ENCODE assay signal across 10 mouse cellular contexts in genomic region chr4:62944326-62944879, GRCm38 (mm10). TPM values are rescaled to one million over a fixed set of nuclear protein-coding genes. Genes with fewer than 3 reads are reported as not detected.
DNase-seq lines count a peak whose midpoint lies in the region; ATAC-seq and TF ChIP-seq lines count a peak whose summit lies in the region.
"Had no signal": no experiment of that assay in that cellular context is flagged by ENCODE, and none has a peak within 500 bp of the region (broad histone marks: within the 10 kb centered on the region; RNA-seq: fewer than 3 reads in every experiment).

No protein-coding gene starts in this region.

- H3K27me3 ChIP-seq in testis, adult 2 months (ENCODE audit: control insufficient read depth, insufficient read depth, low read length): no peaks in the 10 kb centered on the region
- no peaks in the 10 kb centered on the region for H3K27me3 ChIP-seq in kidney, embryonic 16.5 days (ENCODE audit: insufficient read depth, low read length)
- H3K27me3 ChIP-seq in stomach, postnatal 0 days (ENCODE audit: control insufficient read depth, insufficient read depth, low read length): no peaks in the 10 kb centered on the region
- H3K27me3 ChIP-seq: heart, embryonic 13.5 days; neural tube, embryonic 13.5 days had no signal

- 62% methylated on average over 4 of the region's 4 CpGs for WGBS in kidney, embryonic 16.5 days
- WGBS in stomach, postnatal 0 days: 58% methylated on average over 4 of the region's 4 CpGs

- no peak overlapping the region for H3K27ac ChIP-seq in testis, adult 2 months (ENCODE audit: control insufficient read depth, insufficient read depth, low read depth, low read length)
- H3K27ac ChIP-seq in kidney, embryonic 16.5 days (ENCODE audit: low read length): no peak overlapping the region
- no peak overlapping the region for H3K27ac ChIP-seq in stomach, postnatal 0 days (replicated peaks)
- H3K27ac ChIP-seq: heart, embryonic 13.5 days; neural tube, embryonic 13.5 days had no signal

- no peak overlapping the region for H3K9ac ChIP-seq in kidney, embryonic 16.5 days (replicated peaks; ENCODE audit: low read length)
- H3K9ac ChIP-seq in stomach, postnatal 0 days (ENCODE audit: low read length): no peak overlapping the region
- H3K9ac ChIP-seq: heart, embryonic 13.5 days; neural tube, embryonic 13.5 days had no signal

- peak; percentile 40; the same call in 1 of the 2 replicates for TF ChIP-seq CTCF in testis, adult 2 months (IDR thresholded peaks at IDR 0.05; ENCODE audit: control insufficient read depth, insufficient read depth, insufficient replicate concordance, low read depth, low read length)
- TF ChIP-seq CTCF in stomach, postnatal 0 days (IDR thresholded peaks at IDR 0.05; ENCODE audit: low read depth): peak; percentile 78

- H3K4me3 ChIP-seq in testis, adult 2 months (ENCODE audit: control insufficient read depth, low read depth, low read length): no peak overlapping the region
- H3K4me3 ChIP-seq in kidney, embryonic 16.5 days (ENCODE audit: low read length): no peak overlapping the region
- no peak overlapping the region for H3K4me3 ChIP-seq in stomach, postnatal 0 days (ENCODE audit: low read depth, low read length)
- H3K4me3 ChIP-seq: heart, embryonic 13.5 days; neural tube, embryonic 13.5 days had no signal

- no peaks in the 10 kb centered on the region for H3K36me3 ChIP-seq in testis, adult 2 months (ENCODE audit: control insufficient read depth, insufficient read depth, low read length)
- no peaks in the 10 kb centered on the region for H3K36me3 ChIP-seq in kidney, embryonic 16.5 days (ENCODE audit: insufficient read depth, low read length)
- H3K36me3 ChIP-seq in stomach, postnatal 0 days (ENCODE audit: control insufficient read depth, insufficient read depth, low read length): no peaks in the 10 kb centered on the region
- H3K36me3 ChIP-seq: heart, embryonic 13.5 days; neural tube, embryonic 13.5 days had no signal

- no peak for TF ChIP-seq POLR2A in testis, adult 2 months (IDR thresholded peaks at IDR 0.05; ENCODE audit: control insufficient read depth, low read depth, low read length)

- TF ChIP-seq EP300 in stomach, postnatal 0 days (optimal IDR thresholded peaks at IDR 0.05): no peak

- H3K4me2 ChIP-seq in kidney, embryonic 16.5 days (replicated peaks; ENCODE audit: low read depth, low read length): no peak overlapping the region
- H3K4me2 ChIP-seq in stomach, postnatal 0 days (replicated peaks; ENCODE audit: low read depth): no peak overlapping the region
- H3K4me2 ChIP-seq: heart, embryonic 13.5 days; neural tube, embryonic 13.5 days had no signal

- peak; percentile 20 for DNase-seq in embryo, embryonic 11 days
- DNase-seq in embryo, embryonic 10.5 days (ENCODE audit: low spot score): no peak
- DNase-seq in testis, postnatal 10 days (ENCODE audit: low spot score): no peak
- peak; percentile 32 for DNase-seq in stomach, postnatal 0 days (ENCODE audit: low spot score)
- no peak for DNase-seq in ovary, postnatal 10 days (ENCODE audit: low spot score)
- no peak for DNase-seq in c-Kit-positive CD71-positive TER-119-positive erythroid progenitor cells, embryonic 14.5 days (ENCODE audit: low spot score)

- H3K4me1 ChIP-seq in testis, adult 2 months (ENCODE audit: control insufficient read depth, insufficient read depth, low read length): no peaks in the 10 kb centered on the region
- H3K4me1 ChIP-seq in kidney, embryonic 16.5 days (ENCODE audit: insufficient read depth, low read length): no peaks in the 10 kb centered on the region
- no peaks in the 10 kb centered on the region for H3K4me1 ChIP-seq in stomach, postnatal 0 days (replicated peaks; ENCODE audit: control insufficient read depth, insufficient read depth)

- H3K9me3 ChIP-seq in kidney, embryonic 16.5 days (ENCODE audit: low read length): no peaks in the 10 kb centered on the region
- H3K9me3 ChIP-seq in stomach, postnatal 0 days (ENCODE audit: control insufficient read depth, low read length): no peaks in the 10 kb centered on the region
- H3K9me3 ChIP-seq: heart, embryonic 13.5 days; neural tube, embryonic 13.5 days had no signal

- ATAC-seq in kidney, embryonic 16.5 days (ENCODE audit: low FRiP score, low TSS enrichment): peak; percentile 84
- ATAC-seq in stomach, postnatal 0 days (ENCODE audit: low FRiP score, low TSS enrichment): peak; percentile 67; the same call in 1 of the 2 replicates

RNA-seq across cellular contexts. Expression of gene Zfp618, which starts 21.0 kb away (rescaled TPM):
- polyA plus RNA-seq in testis, adult 2 months (2012; rRNA removed): 12.8 and 15.8 TPM in 2 replicates
- 41.2 and 51.1 TPM in 2 replicates for polyA plus RNA-seq in kidney, embryonic 16.5 days (2015; fragmentation: Nextera tagmentation; extraction: Ambion mirVana)
- polyA plus RNA-seq in stomach, postnatal 0 days (2015; fragmentation: Nextera tagmentation; extraction: Ambion mirVana): 5.8 and 6.7 TPM in 2 replicates

Comparison
In these comparisons a context has a peak if more than half of its experiments do, and no peak if none do; other contexts are left out.
1. DNase-seq: peak in embryo, embryonic 11 days (single experiment) and stomach, postnatal 0 days (single experiment); none in embryo, embryonic 10.5 days (single experiment), testis, postnatal 10 days (single experiment), ovary, postnatal 10 days (single experiment) and c-Kit-positive CD71-positive TER-119-positive erythroid progenitor cells, embryonic 14.5 days (single experiment).